Mouse (Mus musculus) liver, embryonic 14.5 days (tissue): ENCODE measurements at regions not wholly inside any gene's neighbourhood (a gene's known extent, or its start where the extent isn't known, plus 50 kb on each side); places are given as distances from the start of the nearest gene placed in this dataset.

Experiments used
- CTCF ChIP-seq: IDR thresholded peaks from 2 replicates; pipeline ENCODE4 v1.5.1; 2016; ENCODE audit warnings: antibody characterized with exemption, low read depth, control low read depth
- EP300 ChIP-seq: IDR thresholded peaks from 2 replicates; pipeline ENCODE4 v1.6.1; 2016; ENCODE audit warnings: antibody characterized with exemption, low read depth

DNA sequence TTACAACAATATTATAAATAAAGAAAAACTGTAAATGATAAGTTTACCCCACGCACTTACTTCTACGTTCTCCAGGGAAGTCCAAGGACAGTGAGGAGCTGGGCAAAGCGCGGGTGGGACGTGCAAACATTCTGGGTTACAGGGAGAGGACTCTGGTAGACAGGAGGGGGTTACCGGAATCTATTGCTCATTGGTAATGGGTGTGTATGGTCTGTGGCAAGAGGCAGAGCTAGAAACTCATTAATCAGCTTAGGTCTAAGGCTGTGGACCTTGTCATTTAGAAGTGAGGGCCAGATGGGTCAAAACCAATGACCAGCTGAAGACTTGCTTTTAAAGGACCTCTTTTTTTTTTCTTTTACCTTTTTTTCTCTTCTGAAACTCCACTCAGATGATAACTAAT, 107.9 kb upstream of the Hmgn3 start:
- TF ChIP-seq CTCF (no peak), EP300 (no peak)
